Mouse (Mus musculus) liver, embryonic 11.5 days (tissue): ENCODE results near the gene Tnfsf14. TPM values are rescaled to one million over a fixed set of nuclear protein-coding genes. Genes with fewer than 3 reads are reported as not detected.

Experiments
- ATAC-seq: fragments of 200-750 bp; cut with Nextera tagmentation; replicated peaks from 2 replicates; pipeline ENCODE4 v1.8.0; 2017; ENCODE audit warnings: moderate number of reproducible peaks, mild to moderate bottlenecking, moderate TSS enrichment, moderate library complexity; ENCODE audit not compliant: low FRiP score
- DNase-seq: peaks from one replicate; pipeline ENCODE4 v3.0.0-alpha.2; 2017; ENCODE audit warnings: low spot score
- H3K27ac ChIP-seq: fragments of 300-500 bp; sonication (generic); 2 replicates; pipeline ENCODE4 v1.5.1; 2014; ENCODE audit warnings: mild to moderate bottlenecking, low read depth, low read length, control low read depth
- H3K27me3 ChIP-seq: fragments of 300-500 bp; sonication (generic); replicated peaks from 2 replicates; pipeline ENCODE4 v1.6.1; 2014; ENCODE audit warnings: low read length, mixed read lengths; ENCODE audit not compliant: control insufficient read depth, insufficient read depth
- H3K36me3 ChIP-seq: fragments of 300-500 bp; sonication (generic); 2 replicates; pipeline ENCODE4 v1.6.1; 2014; ENCODE audit warnings: mild to moderate bottlenecking, low read length, moderate library complexity, mixed read lengths; ENCODE audit not compliant: control insufficient read depth, insufficient read depth
- H3K4me1 ChIP-seq: fragments of 300-500 bp; sonication (generic); replicated peaks from 2 replicates; pipeline ENCODE4 v1.6.1; 2014; ENCODE audit warnings: low read length, mixed read lengths; ENCODE audit not compliant: control insufficient read depth, insufficient read depth
- H3K4me2 ChIP-seq: fragments of 300-500 bp; sonication (generic); 2 replicates; pipeline ENCODE4 v1.6.1; 2014; ENCODE audit warnings: mild to moderate bottlenecking, control low read depth, moderate library complexity
- H3K4me3 ChIP-seq: fragments of 300-500 bp; sonication (generic); 2 replicates; pipeline ENCODE4 v1.5.1; 2014; ENCODE audit warnings: low read depth, low read length, control low read depth
- H3K9ac ChIP-seq: fragments of 300-500 bp; sonication (generic); 2 replicates; pipeline ENCODE4 v1.6.1; 2014; ENCODE audit warnings: low read depth, low read length, control low read depth
- H3K9me3 ChIP-seq: fragments of 300-500 bp; sonication (generic); 2 replicates; pipeline ENCODE4 v1.6.1; 2016; ENCODE audit warnings: low read length, inconsistent platforms, mixed read lengths; ENCODE audit not compliant: control insufficient read depth
- WGBS: fragments of 180-500 bp; shearing (Covaris S2); extraction: QIAGEN DNeasy Blood & Tissue Kit; methylation state at CpG from one replicate; pipeline ENCODE4 v1.1.7; 2014; 5-methylcytosine and 5-hydroxymethylcytosine counted together
- polyA plus RNA-seq: library from polyadenylated mRNA; unstranded; fragments of >200 nt; fragmentation: Nextera tagmentation; extraction: Ambion mirVana; gene quantifications from 2 replicates; pipeline ENCODE4 v1.2.1, GENCODE M21; 2014

The Tnfsf14 gene
- polyA plus RNA-seq, 1 experiment from 2014 or later: 1.2 TPM

DNA sequence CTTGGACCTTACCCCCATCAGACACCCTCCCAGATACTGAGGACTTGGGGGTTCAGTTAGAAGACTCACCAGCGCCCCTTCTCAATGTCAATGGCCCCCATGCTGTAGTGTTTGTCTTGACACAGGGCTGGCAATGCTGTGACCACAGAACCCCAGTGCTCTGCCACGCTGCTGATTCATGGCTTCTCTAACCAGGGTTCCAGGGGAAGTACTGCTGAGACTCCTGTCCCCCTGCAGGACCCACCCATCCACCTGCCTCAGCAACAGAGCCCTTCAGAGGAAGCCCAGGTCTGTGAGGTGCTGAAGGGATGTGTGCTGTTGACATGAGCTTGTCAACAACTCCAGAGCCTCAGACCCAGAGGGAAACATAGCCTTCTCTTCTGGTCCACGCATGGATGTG lies 794 bp upstream of the Tnfsf14 start:
- no peak overlapping the region for H3K4me2 ChIP-seq
- no peak overlapping the region for H3K4me3 ChIP-seq
- H3K27me3 ChIP-seq: no peaks in the 10 kb centered on the region
- WGBS: 56% methylated on average over 3 of the region's 3 CpGs
- no peaks in the 10 kb centered on the region for H3K36me3 ChIP-seq
- no peaks in the 10 kb centered on the region for H3K9me3 ChIP-seq
- H3K4me1 ChIP-seq: no peaks in the 10 kb centered on the region
- DNase-seq (no peak), ATAC-seq (no peak)
- no peak overlapping the region for H3K27ac ChIP-seq
- no peak overlapping the region for H3K9ac ChIP-seq

DNA sequence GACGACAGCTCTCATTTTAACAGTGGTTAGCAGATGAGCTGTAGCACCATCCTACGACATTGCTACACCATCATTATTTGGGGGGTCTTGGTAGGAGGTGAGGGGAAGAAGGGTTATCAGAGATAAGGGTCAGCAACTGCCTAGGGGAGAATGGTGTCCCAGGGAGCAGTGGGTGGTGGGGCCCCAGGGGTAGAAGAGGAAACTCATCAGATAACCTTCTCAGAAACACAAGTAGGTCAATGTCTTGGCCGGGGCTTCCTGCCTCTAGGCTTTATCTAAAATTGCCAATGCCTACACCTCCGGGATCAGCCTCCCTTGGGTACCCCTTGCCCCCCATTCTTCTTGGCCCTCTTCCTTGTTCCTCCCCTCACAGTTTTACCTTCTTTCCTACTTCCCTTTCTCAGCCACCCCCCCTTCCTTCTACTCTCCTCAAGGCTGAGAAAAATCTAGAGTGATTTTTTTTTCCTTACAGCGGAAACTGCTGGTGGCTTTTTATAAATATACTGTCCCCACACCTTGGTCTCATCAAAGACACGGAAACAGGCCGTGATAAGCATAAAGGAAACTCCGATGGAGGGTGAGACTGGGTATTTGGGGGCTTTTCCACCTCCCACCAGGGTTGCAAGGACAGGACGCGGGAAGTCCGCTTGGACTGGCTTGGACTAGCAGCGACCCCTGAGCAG lies 5.3 kb downstream of the Tnfsf14 start:
- Histone ChIP-seq H3K9me3 (no peaks in the 10 kb centered on the region), H3K4me1 (peaks cover 11% of the 10 kb centered on the region), H3K27ac (no peak overlapping the region), H3K36me3 (no peaks in the 10 kb centered on the region), H3K9ac (no peak overlapping the region), H3K4me2 (peak overlapping the region; percentile 37; the same call in 1 of the 2 replicates), H3K4me3 (no peak overlapping the region), H3K27me3 (no peaks in the 10 kb centered on the region)
- no peak for DNase-seq
- 43% methylated on average over 12 of the region's 12 CpGs for WGBS
- peak; percentile 21; the same call in 1 of the 2 replicates for ATAC-seq

DNA sequence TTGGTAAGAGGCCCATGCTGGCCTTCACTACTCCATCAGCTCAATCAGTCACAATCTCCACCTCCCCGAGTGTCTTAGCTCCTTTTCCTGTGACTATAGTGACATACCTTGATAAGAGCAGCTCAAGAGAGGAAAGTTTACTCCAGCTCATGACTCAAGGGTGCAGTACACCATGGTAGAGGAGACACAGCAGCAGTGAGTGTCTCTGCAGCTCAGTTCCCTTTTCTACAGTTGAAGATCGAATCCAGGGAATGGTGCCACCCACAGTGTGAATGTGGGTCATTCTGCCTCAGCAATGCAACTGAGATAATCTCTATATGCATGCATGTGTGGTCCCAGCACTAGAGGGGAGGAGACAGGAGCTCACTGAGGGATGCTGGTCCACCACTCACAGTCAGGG lies 8.3 kb downstream of the Tnfsf14 start:
- H3K9me3 ChIP-seq: no peaks in the 10 kb centered on the region
- no peak for DNase-seq
- H3K27me3 ChIP-seq: no peaks in the 10 kb centered on the region
- H3K9ac ChIP-seq: no peak overlapping the region
- no peak for ATAC-seq
- peaks cover 11% of the 10 kb centered on the region for H3K4me1 ChIP-seq
- H3K4me2 ChIP-seq: no peak overlapping the region
- H3K27ac ChIP-seq: no peak overlapping the region
- no peaks in the 10 kb centered on the region for H3K36me3 ChIP-seq
- WGBS: 34% methylated on average over 2 of the region's 2 CpGs
- no peak overlapping the region for H3K4me3 ChIP-seq

DNA sequence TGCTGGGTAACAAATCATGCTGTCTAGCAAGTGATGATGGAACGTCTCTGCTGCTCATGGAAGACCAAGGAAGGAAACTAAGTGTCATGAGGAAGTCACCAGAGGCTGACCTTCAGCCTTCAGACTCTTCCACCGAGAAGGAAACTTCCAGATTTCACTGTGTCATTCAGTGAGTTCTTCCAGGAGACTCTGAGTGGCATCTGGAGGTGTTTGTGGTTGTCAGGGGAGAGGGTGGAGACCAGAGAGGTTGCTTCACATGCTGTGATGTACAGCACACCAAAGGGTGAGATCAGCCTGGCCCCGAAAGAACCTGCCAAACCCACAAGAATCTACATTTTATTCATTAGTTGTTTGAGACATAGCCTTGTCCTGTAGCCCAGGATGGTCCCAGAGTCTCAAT lies 11.1 kb downstream of the Tnfsf14 start:
- no peaks in the 10 kb centered on the region for H3K4me1 ChIP-seq
- H3K36me3 ChIP-seq: no peaks in the 10 kb centered on the region
- H3K27me3 ChIP-seq: no peaks in the 10 kb centered on the region
- H3K27ac ChIP-seq: no peak overlapping the region
- ATAC-seq (no peak), DNase-seq (no peak)
- H3K9ac ChIP-seq: no peak overlapping the region
- no peaks in the 10 kb centered on the region for H3K9me3 ChIP-seq
- WGBS: 46% methylated on average over 3 of the region's 3 CpGs
- H3K4me2 ChIP-seq: no peak overlapping the region
- no peak overlapping the region for H3K4me3 ChIP-seq

DNA sequence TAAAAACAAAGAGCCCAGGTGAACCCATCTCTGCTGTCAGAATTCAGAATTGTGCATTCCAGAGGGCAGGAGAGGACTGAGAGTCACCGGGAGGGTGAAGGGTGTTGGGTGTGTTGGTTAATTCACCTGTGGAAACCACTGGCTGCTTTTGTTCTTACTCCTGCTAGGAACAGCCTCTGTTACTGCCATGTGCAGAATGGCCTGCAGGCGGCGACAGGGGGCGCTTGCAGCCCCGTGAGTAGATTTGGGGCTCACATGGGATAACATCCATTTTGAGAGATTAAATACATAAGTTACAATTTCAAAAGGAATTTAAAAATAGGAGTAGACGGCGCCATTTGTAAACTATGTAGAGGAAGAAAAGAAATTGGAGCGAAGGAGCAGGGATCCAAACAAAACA lies 13.6 kb downstream of the Tnfsf14 start:
- Histone ChIP-seq H3K27me3 (no peaks in the 10 kb centered on the region), H3K36me3 (no peaks in the 10 kb centered on the region), H3K4me1 (no peaks in the 10 kb centered on the region), H3K4me2 (no peak overlapping the region), H3K9ac (no peak overlapping the region), H3K4me3 (no peak overlapping the region), H3K9me3 (no peaks in the 10 kb centered on the region), H3K27ac (no peak overlapping the region)
- no peak for ATAC-seq
- no peak for DNase-seq
- WGBS: 32% methylated on average over 8 of the region's 8 CpGs

DNA sequence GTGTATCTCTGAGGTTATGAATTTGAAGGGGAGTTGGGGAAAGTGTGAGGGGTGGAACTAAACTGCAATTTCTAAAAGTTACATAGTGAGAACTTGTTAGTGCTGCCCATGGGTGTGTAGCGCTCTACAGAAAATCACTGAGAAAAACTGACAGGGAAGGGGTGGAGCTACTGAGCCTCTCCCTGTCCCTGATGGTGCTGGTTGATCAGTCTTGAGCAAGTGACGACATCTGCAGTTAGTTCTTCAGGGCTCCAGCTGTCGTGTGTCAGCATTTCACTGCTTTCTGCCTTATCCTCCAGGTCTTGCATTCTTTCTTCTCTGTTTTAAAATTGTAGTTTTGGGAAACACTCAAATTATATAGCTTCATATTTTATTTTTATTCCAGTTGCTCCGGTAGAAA lies 20.6 kb downstream of the Tnfsf14 start:
- no peak for DNase-seq

DNA sequence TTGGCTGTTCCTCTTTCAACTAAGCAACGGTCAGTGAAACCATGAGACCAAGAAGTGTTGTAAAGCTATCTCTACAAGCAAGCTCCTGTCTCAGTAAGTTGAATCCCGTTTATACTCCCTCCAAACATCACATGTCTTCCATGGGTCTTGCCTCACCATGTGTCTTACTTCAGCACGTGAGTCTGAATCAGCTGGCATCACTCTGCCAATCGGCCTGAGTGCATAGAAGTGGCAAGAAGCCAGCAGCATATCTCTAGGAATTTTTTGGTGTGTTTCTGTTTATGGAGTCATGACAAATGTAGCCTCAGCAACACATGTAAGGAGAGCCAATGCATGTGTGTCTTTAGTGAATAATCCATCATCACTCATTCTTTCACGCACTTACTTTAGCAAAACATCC lies 21.6 kb downstream of the Tnfsf14 start:
- DNase-seq: no peak
- 72% methylated on average over 5 of the region's 5 CpGs for WGBS

More for the DNA sequence above, 20.6 kb downstream of the Tnfsf14 start:
- Histone ChIP-seq H3K4me3 (no peak overlapping the region), H3K27me3 (no peaks in the 10 kb centered on the region), H3K27ac (no peak overlapping the region), H3K4me1 (no peaks in the 10 kb centered on the region), H3K9ac (no peak overlapping the region), H3K9me3 (no peaks in the 10 kb centered on the region), H3K4me2 (no peak overlapping the region), H3K36me3 (no peaks in the 10 kb centered on the region)
- ATAC-seq: no peak
- WGBS: 55% methylated on average over 4 of the region's 4 CpGs

DNA sequence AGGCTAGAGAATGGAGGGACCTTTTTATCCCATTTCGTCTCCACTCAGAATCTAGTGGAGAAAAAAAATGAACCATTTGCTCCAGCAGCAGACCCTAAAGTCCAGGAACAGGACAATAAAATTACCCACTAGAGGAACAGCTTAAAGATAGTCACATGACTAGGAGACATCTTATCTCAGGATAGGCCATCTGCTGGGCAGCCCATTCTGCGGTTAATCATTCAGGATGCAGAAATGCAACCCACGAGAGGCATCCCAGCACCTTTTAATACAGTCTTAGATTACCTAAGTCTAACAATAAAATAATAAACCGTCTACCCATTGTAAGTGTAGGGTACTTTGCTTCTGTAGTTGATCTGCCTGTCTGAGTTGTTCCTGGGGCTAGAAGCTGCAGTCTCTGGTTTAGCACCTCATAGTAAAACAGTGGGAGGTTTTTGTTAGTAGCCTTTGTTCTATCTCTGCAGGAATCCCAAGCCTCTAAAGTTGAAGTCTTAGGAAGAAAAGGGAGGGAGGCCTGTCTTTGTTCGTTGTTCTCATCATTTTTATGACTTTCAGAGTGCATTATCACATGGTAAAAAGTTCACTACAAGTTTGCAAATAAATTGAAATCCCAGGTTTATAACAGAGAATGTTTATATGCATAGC lies 23.2 kb downstream of the Tnfsf14 start:
- Histone ChIP-seq H3K4me2 (no peak overlapping the region), H3K9me3 (no peaks in the 10 kb centered on the region), H3K27ac (no peak overlapping the region), H3K4me1 (no peaks in the 10 kb centered on the region), H3K36me3 (no peaks in the 10 kb centered on the region), H3K4me3 (no peak overlapping the region), H3K9ac (no peak overlapping the region), H3K27me3 (no peaks in the 10 kb centered on the region)
- DNase-seq (no peak), ATAC-seq (0 out of 2 replicates have a peak, but pooled peaks have one; percentile 39)
- 46% methylated on average over 5 of the region's 5 CpGs for WGBS

More for the DNA sequence above, 21.6 kb downstream of the Tnfsf14 start:
- Histone ChIP-seq H3K4me2 (no peak overlapping the region), H3K36me3 (no peaks in the 10 kb centered on the region), H3K4me3 (no peak overlapping the region), H3K4me1 (no peaks in the 10 kb centered on the region), H3K27ac (no peak overlapping the region), H3K27me3 (no peaks in the 10 kb centered on the region), H3K9me3 (no peaks in the 10 kb centered on the region), H3K9ac (no peak overlapping the region)
- no peak for ATAC-seq
